Mouse (Mus musculus) ES-E14 (cell line): ENCODE data around the gene Actn2.

Experiments
- CHD2 ChIP-seq: IDR thresholded peaks from 2 replicates; pipeline ENCODE4 v1.6.1; 2014; ENCODE audit warnings: mild to moderate bottlenecking, low read depth, low read length, inconsistent platforms
- HCFC1 ChIP-seq: IDR thresholded peaks from 2 replicates; pipeline ENCODE4 v1.6.1; 2012; ENCODE audit warnings: low read length, inconsistent platforms, borderline replicate concordance; ENCODE audit not compliant: insufficient read depth

DNA sequence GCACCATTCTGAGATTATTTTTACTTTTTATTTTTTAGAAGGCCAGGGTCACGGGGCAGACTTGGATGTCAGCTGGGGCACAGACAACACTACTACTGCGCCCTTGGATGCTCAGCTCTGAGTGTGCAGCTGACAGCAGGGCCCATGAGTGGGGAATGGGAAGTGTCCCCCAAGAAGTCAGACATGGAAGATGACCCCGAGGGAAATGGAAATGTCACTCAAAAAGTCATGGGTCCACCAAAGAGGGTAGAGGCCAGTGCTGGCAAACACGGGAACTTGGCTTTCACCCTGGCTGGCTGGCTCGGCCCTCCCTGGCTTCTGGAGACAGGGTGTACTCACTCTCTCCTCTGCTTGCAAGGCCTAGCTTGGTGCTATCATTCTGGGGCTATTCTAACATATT lies 35.6 kb downstream of the Actn2 start:
- TF ChIP-seq HCFC1 (no peak), CHD2 (no peak)
